Mouse (Mus musculus): ENCODE measurements around the gene Slc6a9.

Gene Slc6a9

DNA sequence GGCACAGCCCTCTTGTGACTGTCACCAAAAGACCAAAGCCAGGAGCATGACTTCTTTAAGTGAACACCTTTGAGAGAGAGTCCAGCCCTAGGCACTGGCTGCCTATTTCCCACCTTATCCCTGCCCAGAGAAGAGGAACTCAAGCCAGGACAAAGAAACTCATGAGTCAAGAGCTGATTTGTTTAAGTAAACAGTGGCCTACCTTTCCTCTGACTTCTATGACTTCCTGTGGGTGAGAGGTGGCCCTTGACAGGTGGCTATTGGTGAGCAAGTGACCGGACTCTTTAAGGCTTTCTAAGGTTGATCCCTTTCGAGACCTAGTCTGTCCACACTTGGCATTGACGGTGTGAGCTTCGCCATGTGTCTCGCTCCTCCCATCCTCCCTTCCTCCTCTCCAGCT lies 6.5 kb downstream of the Slc6a9 start:
- no peak for DNase-seq (ENCODE audit: low spot score)

GRCm38 (mm10) chr4:117841566-117841965 lies 7.3 kb downstream of the Slc6a9 start:
- DNase-seq (ENCODE audit: low spot score): no peak

DNA sequence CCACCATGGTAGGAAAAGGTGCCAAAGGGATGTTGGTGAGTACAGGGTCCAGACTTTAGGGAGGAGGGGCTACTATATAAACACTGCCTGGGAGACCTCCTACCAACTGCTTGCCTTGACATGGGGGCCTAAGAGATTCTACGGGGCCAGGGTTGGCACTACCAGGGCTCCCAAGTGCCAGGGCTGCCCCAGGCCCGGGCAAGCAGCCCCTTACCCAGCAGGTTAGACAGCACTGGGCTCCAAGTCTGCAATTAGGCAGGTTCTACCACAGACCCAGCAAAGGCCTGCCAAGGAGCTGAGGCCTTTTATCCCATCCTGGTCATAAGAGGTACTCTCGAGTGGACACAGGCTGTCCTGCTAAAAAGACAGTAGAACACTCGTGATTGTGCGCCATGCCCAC lies 8.8 kb downstream of the Slc6a9 start:
- no peak for DNase-seq (ENCODE audit: low spot score)

DNA sequence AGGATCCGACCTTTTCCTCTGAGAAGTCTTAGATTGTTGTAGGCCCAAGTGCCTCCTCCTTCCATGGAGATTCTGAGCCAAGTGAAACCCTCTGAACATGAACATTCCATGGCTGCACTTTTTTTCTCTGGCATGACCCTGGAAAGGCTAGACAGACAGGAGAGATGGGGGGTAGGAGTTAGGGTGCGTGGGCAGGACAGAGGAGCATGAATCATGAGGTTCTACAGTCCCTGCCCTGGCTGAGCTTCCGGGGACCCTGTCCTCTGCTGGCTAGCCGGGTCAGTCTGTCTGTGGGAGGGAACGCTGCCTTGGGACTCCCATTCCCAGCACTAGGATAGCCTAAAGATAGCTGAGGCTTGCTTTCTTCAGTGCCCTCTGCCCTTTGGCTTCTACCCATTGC lies 10.2 kb downstream of the Slc6a9 start:
- DNase-seq (ENCODE audit: low spot score): no peak

DNA sequence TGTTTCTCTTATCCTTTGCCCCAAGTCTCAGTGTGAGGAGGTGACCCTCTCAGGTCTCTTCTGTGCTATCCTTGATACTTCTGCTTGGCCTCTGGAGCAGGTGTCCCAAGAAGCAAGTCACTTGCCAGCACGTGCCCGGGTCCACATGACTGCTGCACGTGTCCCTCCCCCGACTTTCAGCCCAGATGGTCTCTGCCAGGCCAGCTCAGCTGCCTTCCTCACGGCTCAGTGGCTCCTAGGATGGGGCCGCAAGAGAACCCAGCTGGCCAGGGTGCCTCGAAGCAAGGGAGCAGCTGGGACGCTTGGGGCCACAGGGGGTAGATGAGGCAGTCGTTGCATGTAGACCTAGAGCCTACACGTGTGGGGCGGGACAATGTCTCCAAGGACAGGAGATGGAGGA lies 11.0 kb downstream of the Slc6a9 start:
- DNase-seq (ENCODE audit: low spot score): no peak

DNA sequence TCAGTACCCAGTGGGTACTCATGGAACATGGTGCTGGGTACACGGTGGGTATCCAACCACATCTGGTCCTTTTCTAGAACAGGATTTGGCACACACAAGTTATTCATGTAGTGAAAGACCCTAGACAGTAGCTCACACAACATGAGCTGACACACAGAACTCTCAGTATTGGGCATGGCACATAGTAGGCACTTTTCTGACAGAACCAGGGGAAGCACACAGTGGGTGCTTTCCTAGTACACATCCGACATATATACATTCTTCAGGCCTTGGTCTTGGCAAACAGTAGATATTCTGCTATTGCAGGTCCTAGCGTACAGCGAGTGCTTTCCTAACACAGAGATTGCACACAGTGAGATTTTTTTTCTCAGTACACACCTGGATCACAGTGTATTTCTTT lies 12.0 kb downstream of the Slc6a9 start:
- DNase-seq (ENCODE audit: low spot score): no peak

GRCm38 (mm10) chr4:117847011-117847410 lies 12.7 kb downstream of the Slc6a9 start:
- DNase-seq (ENCODE audit: low spot score): no peak

DNA sequence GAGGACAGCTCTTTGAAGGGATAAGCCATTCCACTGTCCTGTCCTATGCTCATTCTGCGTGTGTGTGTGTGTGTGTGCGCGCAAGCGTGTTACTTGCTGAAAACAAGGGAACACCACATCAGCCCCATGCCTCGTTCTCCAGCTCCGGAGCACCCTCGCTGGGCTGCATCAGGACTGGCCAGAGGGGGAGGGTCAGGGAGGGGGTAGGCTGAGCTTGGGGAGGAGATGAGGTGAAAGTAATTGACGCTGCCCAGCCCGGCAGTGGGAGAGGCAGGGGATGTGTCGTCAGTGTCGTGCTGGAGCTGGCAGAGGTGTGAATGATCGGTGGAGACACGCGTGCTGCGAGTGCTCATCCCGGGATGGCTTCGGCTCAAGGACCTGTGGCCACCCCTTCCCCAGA lies 14.8 kb downstream of the Slc6a9 start:
- DNase-seq (ENCODE audit: low spot score): no peak

DNA sequence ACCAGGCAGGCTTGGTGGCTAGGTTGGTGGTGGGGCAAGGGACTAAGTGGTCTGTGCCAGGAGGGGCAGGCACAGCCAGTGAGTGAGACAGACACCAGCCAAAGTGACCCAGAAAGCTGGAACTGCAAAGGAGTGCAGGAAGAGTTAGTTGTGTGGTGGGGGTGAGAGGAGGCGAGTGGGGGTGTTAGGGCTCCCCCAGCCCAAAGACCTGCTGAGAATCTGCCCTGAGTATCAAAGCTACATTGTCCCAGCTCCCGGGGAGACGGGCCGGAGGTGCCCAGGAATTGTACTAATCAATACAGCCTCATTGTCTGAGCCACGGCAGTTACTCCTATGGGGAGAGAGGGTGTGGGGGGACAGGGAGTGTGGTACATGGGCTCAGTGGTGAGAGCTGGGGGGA lies 15.2 kb downstream of the Slc6a9 start:
- DNase-seq (ENCODE audit: low spot score): no peak

DNA sequence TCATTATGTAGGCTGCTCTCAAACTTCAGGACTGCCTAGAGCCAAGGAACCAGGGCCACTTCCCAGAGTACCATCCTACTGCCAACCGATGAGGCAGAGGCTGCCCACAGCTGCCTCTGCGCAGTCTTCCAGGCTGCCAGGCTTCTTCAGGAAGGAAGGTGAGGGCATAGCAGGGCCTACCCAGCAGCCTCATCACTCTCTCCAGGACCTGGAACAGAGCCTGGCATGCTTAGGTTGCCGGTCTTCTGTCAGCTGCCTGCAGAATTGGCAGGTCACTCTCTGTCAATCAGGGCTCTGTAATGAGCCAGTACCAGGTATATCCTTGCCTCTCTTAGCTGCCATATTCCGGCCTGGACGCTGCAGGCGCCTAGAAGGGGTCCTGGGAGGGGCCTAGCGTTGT lies 15.9 kb downstream of the Slc6a9 start:
- DNase-seq (ENCODE audit: low spot score): no peak

GRCm38 (mm10) chr4:117850871-117851270 lies 16.6 kb downstream of the Slc6a9 start:
- no peak for DNase-seq (ENCODE audit: low spot score)

GRCm38 (mm10) chr4:117852152-117852868 lies 18.0 kb downstream of the Slc6a9 start:
- no peak for DNase-seq (ENCODE audit: low spot score)

- peak; percentile 64 for DNase-seq (ENCODE audit: low spot score)
Observed at GRCm38 (mm10) chr4:117855146-117855545, 20.8 kb downstream of the Slc6a9 start.

DNA sequence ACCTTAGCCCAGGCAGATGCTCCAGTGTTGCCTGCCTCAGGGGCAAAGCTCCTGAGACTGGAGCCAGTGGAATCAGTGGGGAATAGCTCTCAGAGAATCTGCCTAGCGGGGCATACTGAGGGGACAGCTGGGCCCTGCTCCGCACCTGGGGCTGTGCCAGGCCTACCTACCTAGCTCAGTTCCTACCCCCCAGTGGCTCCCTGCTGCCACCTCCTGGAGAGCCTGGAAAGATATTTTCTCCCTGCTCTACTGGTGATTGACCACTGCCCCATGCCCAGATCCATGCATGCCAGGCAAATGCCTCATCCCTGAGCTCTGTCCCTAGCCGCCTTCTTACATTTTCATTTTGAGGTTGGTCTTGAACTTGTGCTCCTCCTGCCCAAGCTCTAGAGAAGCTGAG lies 24.5 kb downstream of the Slc6a9 start:
- peak; percentile 73 for DNase-seq (ENCODE audit: low spot score)

- no peak for DNase-seq (ENCODE audit: low spot score)
Observed at GRCm38 (mm10) chr4:117860570-117860969, 26.3 kb downstream of the Slc6a9 start.

GRCm38 (mm10) chr4:117862823-117863222 lies 28.5 kb downstream of the Slc6a9 start:
- peak; percentile 73 for DNase-seq (ENCODE audit: low spot score)

DNA sequence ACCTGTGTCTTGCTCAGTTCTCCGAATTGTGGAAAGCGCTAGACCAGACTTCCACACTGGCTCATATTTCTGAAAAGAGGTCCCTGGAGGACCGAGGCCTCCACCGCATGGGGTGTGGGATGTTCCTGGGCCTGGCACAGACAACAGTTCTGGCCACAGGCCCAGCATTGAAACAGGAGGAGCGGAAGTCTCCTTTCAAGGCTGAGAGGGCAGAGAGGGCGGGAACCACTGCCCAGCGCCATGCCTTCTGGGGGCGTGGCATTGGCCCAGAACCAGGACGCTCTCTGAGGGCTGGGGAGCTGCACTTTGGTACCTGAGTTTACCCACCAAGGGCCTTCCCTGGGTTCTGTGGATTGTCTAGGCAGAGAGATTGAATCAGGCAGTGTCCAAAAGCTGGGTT lies 31.8 kb downstream of the Slc6a9 start:
- no peak for DNase-seq (ENCODE audit: low spot score)

- DNase-seq (ENCODE audit: low spot score): no peak
Observed at GRCm38 (mm10) chr4:117867000-117867399, 32.7 kb downstream of the Slc6a9 start.

DNA sequence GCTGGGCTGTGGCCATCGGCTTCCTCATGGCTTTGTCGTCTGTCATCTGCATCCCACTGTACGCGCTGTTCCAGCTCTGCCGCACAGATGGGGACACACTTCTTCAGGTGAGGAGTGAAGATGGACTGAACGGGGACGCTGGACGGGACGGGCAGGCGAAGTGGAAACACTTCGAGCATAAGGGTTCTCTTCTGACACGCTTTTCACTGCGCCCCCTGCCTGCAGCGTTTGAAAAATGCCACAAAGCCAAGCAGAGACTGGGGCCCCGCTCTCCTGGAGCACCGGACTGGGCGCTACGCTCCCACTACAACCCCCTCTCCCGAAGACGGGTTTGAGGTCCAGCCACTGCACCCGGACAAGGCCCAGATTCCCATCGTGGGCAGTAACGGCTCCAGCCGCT lies 33.5 kb downstream of the Slc6a9 start:
- DNase-seq (ENCODE audit: low spot score): peak; percentile 60

DNA sequence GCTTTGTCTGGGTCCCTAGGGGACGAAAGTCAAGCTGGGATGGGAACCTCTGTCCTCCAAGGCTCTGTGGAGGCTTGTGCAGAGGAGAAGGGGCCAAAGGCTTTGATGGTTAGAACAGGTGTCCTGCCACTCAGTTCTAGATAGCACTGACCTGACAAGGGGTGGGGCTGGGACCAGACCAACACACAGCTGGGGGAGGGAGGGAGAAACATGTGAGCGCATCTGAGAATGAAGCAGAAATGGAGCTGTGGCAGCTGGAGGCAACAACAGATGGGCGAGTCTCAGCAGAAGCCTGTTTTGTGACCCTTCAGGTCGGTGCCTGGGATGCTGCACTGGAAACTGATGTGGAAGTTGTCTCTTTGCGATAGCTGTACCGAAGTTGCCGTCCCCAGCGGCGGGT lies 35.0 kb downstream of the Slc6a9 start:
- DNase-seq (ENCODE audit: low spot score): no peak

DNA sequence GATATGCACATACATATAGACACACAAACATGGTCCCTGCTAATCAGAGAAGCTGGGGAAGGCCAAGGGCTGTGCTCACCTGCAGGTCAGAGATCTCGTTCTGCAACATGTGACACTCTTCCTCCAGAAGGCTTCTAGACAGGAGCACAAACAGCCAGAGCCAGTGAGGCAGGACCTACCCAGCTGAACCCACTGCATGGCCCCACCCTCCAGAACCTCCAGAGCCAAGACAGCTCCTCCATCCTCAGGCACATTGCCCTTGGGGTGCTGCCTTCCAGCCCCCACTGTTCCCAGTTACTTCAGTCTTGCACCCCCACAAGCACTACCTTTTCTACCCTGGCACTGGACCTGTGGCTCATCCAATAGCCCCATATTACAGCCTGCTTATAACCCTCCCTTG lies 36.1 kb downstream of the Slc6a9 start:
- no peak for DNase-seq (ENCODE audit: low spot score)

GRCm38 (mm10) chr4:117871787-117872186 lies 37.5 kb downstream of the Slc6a9 start:
- DNase-seq (ENCODE audit: low spot score): no peak

DNA sequence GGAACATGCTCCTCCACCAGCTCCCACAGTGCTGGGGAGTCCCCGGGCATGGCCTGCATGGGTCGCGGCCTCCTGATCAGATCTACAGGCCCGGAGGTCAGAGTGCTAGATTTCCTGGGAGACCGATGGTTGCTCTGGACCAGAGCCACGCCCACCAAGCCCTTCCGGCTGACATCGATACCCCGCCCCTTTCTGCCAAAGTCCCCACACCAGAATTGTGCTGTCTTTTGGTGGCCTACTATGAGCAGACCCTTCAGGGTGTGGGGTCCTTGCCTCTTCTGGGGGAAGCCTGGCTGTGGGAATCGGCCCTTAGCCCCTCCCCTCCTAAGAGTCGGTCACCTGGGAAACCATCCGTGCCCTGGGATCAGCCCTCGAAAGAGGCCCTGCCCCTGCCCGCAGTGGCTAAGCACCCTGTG lies 38.2 kb downstream of the Slc6a9 start, which contains the start of gene Ccdc24:
TSS of gene Ccdc24 (minus strand) at position 87 of the 416 bp plus-strand sequence.
- no peak for DNase-seq (ENCODE audit: low spot score)

DNA sequence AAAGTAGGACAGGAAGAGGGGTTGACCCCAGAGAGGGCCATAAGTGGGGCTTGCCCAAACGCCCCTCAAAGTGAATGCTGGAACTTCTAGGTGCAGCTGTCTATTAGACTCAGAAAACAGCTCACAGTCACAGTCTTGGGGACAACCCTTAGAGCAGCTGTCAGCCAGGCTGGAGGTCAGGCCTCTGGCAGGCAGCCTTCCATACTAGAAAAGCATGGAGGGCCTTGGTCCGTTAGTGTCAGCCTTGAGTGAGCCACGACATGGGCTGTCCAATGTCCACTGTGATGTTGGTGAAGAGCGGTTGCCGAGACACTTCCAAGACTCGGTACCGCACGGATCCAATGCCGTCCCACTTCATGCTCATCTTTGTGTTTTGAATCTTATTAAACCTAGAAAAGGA lies 39.3 kb downstream of the Slc6a9 start:
- DNase-seq (ENCODE audit: low spot score): no peak
